Mouse (Mus musculus) olfactory bulb, adult 2 months (tissue): ENCODE data around the gene Vsx2. TPM values are rescaled to one million over a fixed set of nuclear protein-coding genes. Genes with fewer than 3 reads are reported as not detected.

Source experiments
- H3K27ac ChIP-seq: fragments of 200-500 bp; 2 replicates; pipeline ENCODE4 v1.5.1; 2012; ENCODE audit warnings: low read depth, low read length; ENCODE audit not compliant: insufficient read depth
- H3K4me1 ChIP-seq: fragments of 200-500 bp; 2 replicates; pipeline ENCODE4 v1.6.1; 2012; ENCODE audit warnings: low read length; ENCODE audit not compliant: control insufficient read depth, insufficient read depth
- H3K4me3 ChIP-seq: fragments of 200-500 bp; 2 replicates; pipeline ENCODE4 v1.5.1; 2012; ENCODE audit warnings: mild to moderate bottlenecking, low read depth, low read length, moderate library complexity; ENCODE audit not compliant: insufficient read depth
- CTCF ChIP-seq: fragments of 200-500 bp; IDR thresholded peaks from 2 replicates; pipeline ENCODE4 v1.5.1; 2012; ENCODE audit warnings: low read depth, mild to moderate bottlenecking, low read length, moderate library complexity; ENCODE audit not compliant: insufficient read depth
- POLR2A ChIP-seq: fragments of 200-500 bp; IDR thresholded peaks from 2 replicates; pipeline ENCODE4 v1.6.1; 2012; ENCODE audit warnings: mild to moderate bottlenecking, low read depth, low read length, moderate library complexity; ENCODE audit not compliant: insufficient read depth
- WGBS: fragments of 180-500 bp; shearing (Covaris S2); methylation state at CpG from one replicate; pipeline ENCODE4 v1.1.7; 2018; 5-methylcytosine and 5-hydroxymethylcytosine counted together
- polyA plus RNA-seq: library from polyadenylated mRNA; stranded (reverse); fragments of >200 nt; gene quantifications from 2 replicates; pipeline ENCODE4 v1.2.4, GENCODE M21; 2012; ENCODE audit warnings: low replicate concordance; ENCODE audit not compliant: missing spikeins, insufficient read depth, insufficient read length

Gene Vsx2
- polyA plus RNA-seq, 1 experiment: not detected

- TF ChIP-seq CTCF (no peak), POLR2A (no peak)
- WGBS: 44% methylated on average over 11 of the region's 11 CpGs
- no peak overlapping the region for H3K27ac ChIP-seq
- H3K4me1 ChIP-seq: no peaks in the 10 kb centered on the region
- no peak overlapping the region for H3K4me3 ChIP-seq
These were observed 28.1 kb upstream of the Vsx2 start for GRCm38 (mm10) chr12:84541391-84541958.

- Histone ChIP-seq H3K4me3 (no peak overlapping the region), H3K27ac (no peak overlapping the region), H3K4me1 (no peaks in the 10 kb centered on the region)
- 3% methylated on average over 12 of the region's 12 CpGs for WGBS
- TF ChIP-seq POLR2A (no peak), CTCF (peak; percentile 89)
These were observed 23.5 kb upstream of the Vsx2 start for GRCm38 (mm10) chr12:84546028-84546427.

GRCm38 (mm10) chr12:84546577-84547085 is 22.9 kb upstream of the Vsx2 start:
- WGBS: 53% methylated on average over 2 of the region's 2 CpGs
- TF ChIP-seq CTCF (no peak), POLR2A (no peak)
- Histone ChIP-seq H3K27ac (no peak overlapping the region), H3K4me1 (no peaks in the 10 kb centered on the region), H3K4me3 (no peak overlapping the region)

GRCm38 (mm10) chr12:84548251-84548650 is 21.3 kb upstream of the Vsx2 start:
- 31% methylated on average over 8 of the region's 8 CpGs for WGBS
- H3K27ac ChIP-seq: no peak overlapping the region
- H3K4me1 ChIP-seq: no peaks in the 10 kb centered on the region
- H3K4me3 ChIP-seq: no peak overlapping the region
- TF ChIP-seq POLR2A (no peak), CTCF (no peak)

GRCm38 (mm10) chr12:84555218-84555617 is 14.3 kb upstream of the Vsx2 start:
- 74% methylated on average over 8 of the region's 8 CpGs for WGBS
- TF ChIP-seq CTCF (no peak), POLR2A (no peak)

GRCm38 (mm10) chr12:84562558-84562957 is 7.0 kb upstream of the Vsx2 start:
- Histone ChIP-seq H3K4me3 (no peak overlapping the region), H3K27ac (no peak overlapping the region), H3K4me1 (no peaks in the 10 kb centered on the region)
- TF ChIP-seq POLR2A: no peak
- TF ChIP-seq CTCF: no peak
- 55% methylated on average over 4 of the region's 4 CpGs for WGBS

More at GRCm38 (mm10) chr12:84555218-84555617, 14.3 kb upstream of the Vsx2 start:
- Histone ChIP-seq H3K27ac (no peak overlapping the region), H3K4me3 (no peak overlapping the region), H3K4me1 (no peaks in the 10 kb centered on the region)

GRCm38 (mm10) chr12:84567576-84567975 is 2.0 kb upstream of the Vsx2 start:
- TF ChIP-seq CTCF: no peak
- TF ChIP-seq POLR2A: no peak
- Histone ChIP-seq H3K4me1 (peaks cover 18% of the 10 kb centered on the region), H3K4me3 (no peak overlapping the region), H3K27ac (no peak overlapping the region)
- whole genome bisulfite sequencing: 96% methylated on average over 6 of the region's 6 CpGs

GRCm38 (mm10) chr12:84569976-84570693 is 573 bp downstream of the Vsx2 start:
- H3K4me3 ChIP-seq: no peak overlapping the region
- 4% methylated on average over 40 of the region's 40 CpGs for WGBS
- TF ChIP-seq CTCF (no peak), POLR2A (no peak)
- peaks cover 18% of the 10 kb centered on the region for H3K4me1 ChIP-seq
- no peak overlapping the region for H3K27ac ChIP-seq

GRCm38 (mm10) chr12:84570694-84571415 is 1.3 kb downstream of the Vsx2 start:
- no peak overlapping the region for H3K27ac ChIP-seq
- TF ChIP-seq CTCF (no peak), POLR2A (no peak)

More at GRCm38 (mm10) chr12:84570694-84571415, 1.3 kb downstream of the Vsx2 start:
- 10% methylated on average over 34 of the region's 34 CpGs for WGBS
- Histone ChIP-seq H3K4me3 (no peak overlapping the region), H3K4me1 (peaks cover 18% of the 10 kb centered on the region)
